Mouse (Mus musculus): ENCODE results near the gene Tmem247. TPM values are rescaled to one million over a fixed set of nuclear protein-coding genes. Genes with fewer than 3 reads are reported as not detected.

Tmem247 gene
- total and polyA plus RNA-seq, 3 experiments = not detected

DNA sequence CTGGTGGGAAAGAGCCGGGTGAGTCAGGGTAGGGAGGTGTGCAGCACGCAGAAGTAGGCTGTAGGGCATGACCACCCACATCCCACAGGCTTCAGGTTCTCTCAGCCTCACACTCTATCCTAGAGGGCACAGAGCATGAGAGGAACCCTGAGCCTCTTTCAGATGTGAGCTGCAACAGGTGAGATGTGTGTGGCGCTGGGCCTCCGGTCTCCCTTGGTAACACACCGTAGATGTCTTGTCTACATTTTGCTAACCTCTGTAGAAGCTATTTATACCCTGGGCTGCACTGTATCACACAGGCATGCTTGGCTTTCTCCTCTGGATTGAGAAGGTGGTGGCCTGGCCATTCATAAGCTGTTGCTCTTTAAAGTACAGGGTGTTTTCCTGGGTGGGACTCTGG is 51.4 kb downstream of the Tmem247 start:
- Histone ChIP-seq H3K9ac (ENCODE audit: insufficient read depth, low read depth) (no peak overlapping the region), H3K4me1 (ENCODE audit: control insufficient read depth in 1 of 2, insufficient read depth in 2 of 2) (peaks cover 39 to 85% of the 10 kb centered on the region in 2 experiments), H3K4me3 (replicated peaks in 1 of 3; ENCODE audit: low read depth in 2 of 3, low read length in 2 of 3, poor library complexity in 1 of 3) (peak overlapping the region in 1 of 3 experiments; percentile 27), H3K27me3 (replicated peaks) (no peaks in the 10 kb centered on the region), H3K9me3 (replicated peaks; ENCODE audit: low read length) (no peaks in the 10 kb centered on the region), H3K79me2 (replicated peaks; ENCODE audit: control insufficient read depth, extremely low read depth, insufficient read depth, poor library complexity, severe bottlenecking) (peaks cover 13% of the 10 kb centered on the region), H3K4me2 (ENCODE audit: insufficient read depth, low read depth, poor library complexity, severe bottlenecking) (peak overlapping the region; percentile 16; the same call in 1 of the 2 replicates), H3K27ac (ENCODE audit: insufficient read depth, low read depth) (peak overlapping the region; percentile 33; the same call in 1 of the 2 replicates), H3K36me3 (replicated peaks in 1 of 2; ENCODE audit: control insufficient read depth in 1 of 2, insufficient read depth in 1 of 2, low read length in 1 of 2) (peaks cover 38 to 71% of the 10 kb centered on the region in 2 experiments)
- DNase-seq (ENCODE audit: extremely low read depth) = no peak
- dilution Hi-C loops (cut with MboI; ENCODE audit: extremely low pct_ligation_motif_present, extremely low pct_unique_long_range_greater_than_20kb, low sequenced_read_pairs) (no loop called here), in situ Hi-C loops (cut with MboI; ENCODE audit: low pct_ligation_motif_present, low pct_unique_long_range_greater_than_20kb, low sequenced_read_pairs) (no loop called here)
- no peak for TF ChIP-seq USF1 (IDR thresholded peaks at IDR 0.05; ENCODE audit: low read depth, low read length)
- TF ChIP-seq MXI1 (IDR thresholded peaks at IDR 0.05; ENCODE audit: low read depth, low read length) = no peak
- TF ChIP-seq MEF2A (IDR thresholded peaks at IDR 0.05; ENCODE audit: borderline replicate concordance, low read depth, low read length) = no peak
- TF ChIP-seq SIN3A (IDR thresholded peaks at IDR 0.05; ENCODE audit: low read length) = no peak
- no peak for TF ChIP-seq ELF1 (IDR thresholded peaks at IDR 0.05; ENCODE audit: low read depth, low read length)
- no peak for TF ChIP-seq POLR2AphosphoS2 (IDR thresholded peaks at IDR 0.05; ENCODE audit: low read depth, low read length)
- no peak for TF ChIP-seq MYC (IDR thresholded peaks at IDR 0.05; ENCODE audit: low read depth, low read length)

DNA sequence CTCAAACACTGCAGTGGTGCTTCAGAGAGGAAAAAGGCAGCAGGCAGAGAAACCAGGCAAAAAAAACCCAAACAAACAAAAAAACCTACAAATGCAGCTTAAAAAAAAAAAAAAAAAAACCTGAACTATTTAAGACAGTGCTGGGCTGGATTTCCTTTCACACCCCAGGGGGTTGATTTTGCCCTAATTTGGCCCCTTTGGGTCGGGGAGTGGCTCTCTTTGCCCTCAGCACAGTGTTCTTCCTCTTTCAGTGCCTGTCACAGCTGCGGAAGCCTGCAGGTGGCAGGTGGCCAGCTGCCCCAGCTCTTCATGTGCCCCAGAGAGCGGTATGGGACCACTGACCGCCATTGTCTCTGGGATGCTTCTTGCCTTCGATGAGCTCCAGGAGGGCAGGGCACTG is 52.4 kb downstream of the Tmem247 start:
- 0 out of 2 replicates have a peak overlapping the region, but pooled peaks have one; percentile 24 for H3K27ac ChIP-seq (ENCODE audit: insufficient read depth, low read depth)
- DNase-seq (ENCODE audit: extremely low read depth) = peak; percentile 88
- in situ Hi-C loops (cut with MboI; ENCODE audit: low pct_ligation_motif_present, low pct_unique_long_range_greater_than_20kb, low sequenced_read_pairs) = no loop called here
- TF ChIP-seq USF1 (IDR thresholded peaks at IDR 0.05; ENCODE audit: low read depth, low read length) = no peak
- TF ChIP-seq JUND (conservative IDR thresholded peaks at IDR 0.05; ENCODE audit: low read depth, low read length) = no peak
- no peak for TF ChIP-seq NELFE (IDR thresholded peaks at IDR 0.05; ENCODE audit: low read depth, low read length)
- TF ChIP-seq HCFC1 (IDR thresholded peaks at IDR 0.05; ENCODE audit: low read depth, low read length) = no peak; the same call in 1 of the 2 replicates
- TF ChIP-seq PAX5 (IDR thresholded peaks at IDR 0.05; ENCODE audit: low read length) = no peak
- no peak for TF ChIP-seq ZC3H11A (IDR thresholded peaks at IDR 0.05; ENCODE audit: low read depth, low read length)
- 0 out of 2 replicates have a peak, but pooled peaks have one; percentile 37 for TF ChIP-seq ETS1 (conservative IDR thresholded peaks at IDR 0.05; ENCODE audit: low read depth, low read length)
- 0 out of 2 replicates have a peak, but pooled peaks have one; percentile 37 for TF ChIP-seq MAX (IDR thresholded peaks at IDR 0.05; ENCODE audit: low read length)
- TF ChIP-seq POLR2A (IDR thresholded peaks at IDR 0.05; ENCODE audit: low read depth, low read length) = 0 out of 2 replicates have a peak, but pooled peaks have one; percentile 16
- no peak for TF ChIP-seq CHD1 (IDR thresholded peaks at IDR 0.05; ENCODE audit: low read depth, low read length)
- TF ChIP-seq JUN (IDR thresholded peaks at IDR 0.05; ENCODE audit: insufficient read depth, low read depth, low read length) = no peak
- peak; percentile 95 for TF ChIP-seq TCF12 (IDR thresholded peaks at IDR 0.05; ENCODE audit: low read depth, low read length)
- peak; percentile 53; the same call in 1 of the 2 replicates for TF ChIP-seq ELF1 (IDR thresholded peaks at IDR 0.05; ENCODE audit: low read depth, low read length)
- no peak for TF ChIP-seq TBP (conservative IDR thresholded peaks at IDR 0.05; ENCODE audit: low read depth, low read length)
- TF ChIP-seq NRF1 (IDR thresholded peaks at IDR 0.05; ENCODE audit: low read depth, low read length) = no peak
- TF ChIP-seq IRF4 (IDR thresholded peaks at IDR 0.05; ENCODE audit: low read depth, low read length) = peak; percentile 31
- peak; percentile 97 for TF ChIP-seq ZNF384 (IDR thresholded peaks at IDR 0.05; ENCODE audit: low read depth, low read length)
- TF ChIP-seq RCOR1 (conservative IDR thresholded peaks at IDR 0.05; ENCODE audit: low read depth, low read length) = no peak
- TF ChIP-seq USF2 (conservative IDR thresholded peaks at IDR 0.05; ENCODE audit: low read depth, low read length) = no peak
- no peak for TF ChIP-seq UBTF (IDR thresholded peaks at IDR 0.05; ENCODE audit: low read depth, low read length)
- peak in 1 of 2 experiments; percentile 38; a peak in 2 of 4 replicates for TF ChIP-seq CTCF (conservative IDR thresholded peaks at IDR 0.05 in 1 of 2, IDR thresholded peaks at IDR 0.05 in 1 of 2; ENCODE audit: low read depth in 2 of 2, low read length in 2 of 2)
- no peak for TF ChIP-seq MYC (IDR thresholded peaks at IDR 0.05; ENCODE audit: low read depth, low read length)
- peak; percentile 23; the same call in 1 of the 2 replicates for TF ChIP-seq SMC3 (IDR thresholded peaks at IDR 0.05; ENCODE audit: low read depth, low read length)
- TF ChIP-seq MXI1 (IDR thresholded peaks at IDR 0.05; ENCODE audit: low read depth, low read length) = no peak
- TF ChIP-seq GABPA (IDR thresholded peaks at IDR 0.05; ENCODE audit: insufficient replicate concordance, low read depth, low read length) = no peak
- peak; percentile 86 for TF ChIP-seq MEF2A (IDR thresholded peaks at IDR 0.05; ENCODE audit: borderline replicate concordance, low read depth, low read length)
- no peak; the same call in 1 of the 2 replicates for TF ChIP-seq SIN3A (IDR thresholded peaks at IDR 0.05; ENCODE audit: low read length)
- peak; percentile 80 for TF ChIP-seq EP300 (IDR thresholded peaks at IDR 0.05; ENCODE audit: low read length)
- no peak for TF ChIP-seq MAFK (IDR thresholded peaks at IDR 0.05; ENCODE audit: insufficient replicate concordance, low read length)
- TF ChIP-seq E2F4 (IDR thresholded peaks at IDR 0.05; ENCODE audit: insufficient replicate concordance, low read depth, low read length) = no peak
- TF ChIP-seq POLR2AphosphoS2 (IDR thresholded peaks at IDR 0.05; ENCODE audit: low read depth, low read length) = no peak

More for the DNA sequence above, 52.4 kb downstream of the Tmem247 start:
- Histone ChIP-seq H3K4me2 (ENCODE audit: insufficient read depth, low read depth, poor library complexity, severe bottlenecking) (peak overlapping the region; percentile 32), H3K4me3 (replicated peaks in 1 of 3; ENCODE audit: low read depth in 2 of 3, low read length in 2 of 3, poor library complexity in 1 of 3) (no peak overlapping the region), H3K36me3 (replicated peaks in 1 of 2; ENCODE audit: control insufficient read depth in 1 of 2, insufficient read depth in 1 of 2, low read length in 1 of 2) (peaks cover 45 to 81% of the 10 kb centered on the region in 2 experiments), H3K79me2 (replicated peaks; ENCODE audit: control insufficient read depth, extremely low read depth, insufficient read depth, poor library complexity, severe bottlenecking) (peaks cover 9% of the 10 kb centered on the region), H3K4me1 (ENCODE audit: control insufficient read depth in 1 of 2, insufficient read depth in 2 of 2) (peaks cover 39 to 85% of the 10 kb centered on the region in 2 experiments), H3K9ac (ENCODE audit: insufficient read depth, low read depth) (no peak overlapping the region), H3K27me3 (replicated peaks) (no peaks in the 10 kb centered on the region), H3K9me3 (replicated peaks; ENCODE audit: low read length) (no peaks in the 10 kb centered on the region)
- dilution Hi-C loops (cut with MboI; ENCODE audit: extremely low pct_ligation_motif_present, extremely low pct_unique_long_range_greater_than_20kb, low sequenced_read_pairs) = no loop called here

All from CH12.LX (cell line).